Mouse (Mus musculus) small intestine, adult 2 months (tissue): Measurements from ENCODE around the gene Sh3gl2.

Experiments used
- CTCF ChIP-seq: fragments of 200-500 bp; IDR thresholded peaks from 2 replicates; pipeline ENCODE4 v1.5.1; 2012; ENCODE audit warnings: low read depth, mild to moderate bottlenecking, control low read depth, inconsistent platforms, low read length, moderate library complexity, mixed read lengths; ENCODE audit not compliant: insufficient replicate concordance, insufficient read length; ENCODE audit errors: extremely low read depth
- POLR2A ChIP-seq: fragments of 200-500 bp; IDR thresholded peaks from 2 replicates; pipeline ENCODE4 v1.6.1; 2012; ENCODE audit warnings: low read depth, mild to moderate bottlenecking, control low read depth, inconsistent platforms, low read length, moderate library complexity

- TF ChIP-seq CTCF (no peak), POLR2A (no peak)
These were observed 338.3 kb downstream of the Sh3gl2 start for GRCm38 (mm10) chr4:85543221-85543620.
